Mouse (Mus musculus): ENCODE measurements around the gene Rorb.

Gene Rorb

DNA sequence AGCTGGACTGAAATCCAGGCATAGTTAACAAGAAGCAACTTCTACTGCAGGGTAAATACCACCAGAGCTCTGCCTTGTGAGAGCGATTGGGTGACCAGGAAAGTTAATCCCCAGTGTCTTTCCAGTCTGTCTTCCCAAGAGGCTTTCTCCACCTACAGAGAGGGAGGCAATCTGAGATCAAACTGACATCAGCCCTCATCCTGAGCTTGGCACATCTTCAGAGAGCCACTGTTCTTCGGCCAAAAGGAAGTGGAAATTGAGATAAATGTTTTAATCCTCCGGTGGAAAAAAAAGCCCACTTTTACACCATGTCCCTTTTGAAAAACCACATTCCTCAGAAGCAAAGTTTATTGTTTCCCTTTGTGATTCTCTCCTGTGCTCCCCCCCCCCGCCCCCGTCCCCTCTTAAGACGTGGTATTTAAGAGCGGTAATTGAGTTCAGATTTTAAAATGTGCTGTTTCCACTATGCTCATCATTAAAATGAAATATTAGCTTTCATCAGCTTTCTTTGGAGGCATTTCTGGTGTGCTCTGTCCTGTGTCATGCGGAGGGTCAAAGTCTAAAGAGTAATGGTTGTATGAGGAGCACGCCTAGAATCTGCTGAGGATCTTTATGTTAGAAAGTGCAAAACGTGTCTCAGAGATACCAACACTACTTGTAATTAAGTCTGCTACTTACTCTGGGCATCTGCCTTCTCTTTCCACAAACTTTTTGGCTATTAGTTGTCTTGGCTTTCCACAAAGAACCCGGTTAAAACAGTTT is 223.2 kb downstream of the Rorb start:
- WGBS: 36% methylated on average over 11 of the region's 11 CpGs

- WGBS: 72% methylated on average over 5 of the region's 5 CpGs
Measured at GRCm38 (mm10) chr19:18881162-18881561, 229.8 kb downstream of the Rorb start.
